21 mouse cellular contexts compared by ENCODE assay signal in genomic region chr1:180264389-180264788, GRCm38 (mm10). TPM values are rescaled to one million over a fixed set of nuclear protein-coding genes. Genes with fewer than 3 reads are reported as not detected.
DNase-seq lines count a peak whose midpoint lies in the region; ATAC-seq and TF ChIP-seq lines count a peak whose summit lies in the region.
"Had no signal": no experiment of that assay in that cellular context is flagged by ENCODE, and none has a peak within 500 bp of the region (broad histone marks: within the 10 kb centered on the region; RNA-seq: fewer than 3 reads in every experiment).

No protein-coding gene starts in this region.

- H3K36me3 ChIP-seq in heart, adult 2 months (ENCODE audit: control insufficient read depth, insufficient read depth, low read length), result no peaks in the 10 kb centered on the region
- H3K36me3 ChIP-seq in MEL (ENCODE audit: control insufficient read depth in 1 of 2, insufficient read depth in 2 of 2, low read length in 2 of 2), result peaks cover 0 to 47% of the 10 kb centered on the region in 2 experiments; a peak in 2 of 4 replicates
- no peaks in the 10 kb centered on the region for H3K36me3 ChIP-seq in liver, embryonic 14.5 days (replicated peaks; ENCODE audit: control insufficient read depth, insufficient read depth, low read depth)
- H3K36me3 ChIP-seq: embryonic facial prominence, embryonic 15.5 days; heart, embryonic 15.5 days; limb, embryonic 10.5 days; midbrain, embryonic 13.5 days had no signal

- no peak for TF ChIP-seq CTCF in heart, adult 2 months (IDR thresholded peaks at IDR 0.05)
- TF ChIP-seq CTCF in MEL (IDR thresholded peaks at IDR 0.05 in 2 of 3, conservative IDR thresholded peaks at IDR 0.05 in 1 of 3; ENCODE audit: control insufficient read depth in 1 of 3, insufficient read depth in 1 of 3, low read depth in 2 of 3, low read length in 3 of 3, poor library complexity in 1 of 3, severe bottlenecking in 1 of 3), result no peak
- TF ChIP-seq CTCF in liver, embryonic 14.5 days (IDR thresholded peaks at IDR 0.05; ENCODE audit: low read depth), result no peak

- intact Hi-C loops in heart, adult 2 months (cut with DNase I), result loop anchor here (2.0 kb wide), 1 partner anchor 220 kb away; no protein-coding TSS in a partner anchor

- no peak for ATAC-seq in liver, embryonic 14.5 days (ENCODE audit: insufficient read depth)
- ATAC-seq in megakaryocyte, adult 5-6 weeks (ENCODE audit: poor library complexity, severe bottlenecking), result no peak
- ATAC-seq: forebrain, postnatal 0 days; hindbrain, postnatal 0 days; midbrain, embryonic 13.5 days had no signal

- WGBS in heart, adult 2 months, result 67% methylated on average over 6 of the region's 6 CpGs
- 34% methylated on average over 6 of the region's 6 CpGs for WGBS in liver, embryonic 14.5 days (ENCODE audit: insufficient replicate concordance)

- no peak for DNase-seq in heart, adult 2 months
- no peak for DNase-seq in heart, adult 18-20 months
- DNase-seq in A20 (ENCODE audit: low read depth, low spot score), result peak; percentile 52
- peak; percentile 54 for DNase-seq in MEL (ENCODE audit: low read depth, low spot score)
- no peak for DNase-seq in liver, embryonic 14.5 days (ENCODE audit: low read depth in 3 of 3, low spot score in 3 of 3)
- DNase-seq in right cerebral cortex, postnatal 14 days, result no peak
- DNase-seq in cerebellum, postnatal 14 days, result no peak
- DNase-seq: adrenal gland, postnatal 10 days; cerebellum, adult 9-10 months; forebrain, postnatal 0 days; gastrocnemius, postnatal 14 days; kidney, adult 18-20 months; layer of hippocampus, adult 9-11 months; spleen, adult 18-20 months had no signal

- H3K4me1 ChIP-seq in heart, adult 2 months (ENCODE audit: control insufficient read depth, insufficient read depth, low read length), result peaks cover 9% of the 10 kb centered on the region
- peaks cover 14 to 42% of the 10 kb centered on the region in 2 experiments for H3K4me1 ChIP-seq in MEL (ENCODE audit: control insufficient read depth in 1 of 2, insufficient read depth in 2 of 2, low read length in 2 of 2)
- peaks cover 41 to 53% of the 10 kb centered on the region in 2 experiments for H3K4me1 ChIP-seq in liver, embryonic 14.5 days (replicated peaks; ENCODE audit: control insufficient read depth in 2 of 2, insufficient read depth in 2 of 2, low read length in 1 of 2)

- H3K27ac ChIP-seq in heart, adult 2 months, result peak overlapping the region; percentile 56; the same call in 1 of the 2 replicates
- H3K27ac ChIP-seq in MEL (ENCODE audit: control insufficient read depth, low read depth, low read length), result no peak overlapping the region
- H3K27ac ChIP-seq in liver, embryonic 14.5 days, result no peak overlapping the region
- H3K27ac ChIP-seq: embryonic facial prominence, embryonic 15.5 days; heart, embryonic 15.5 days; hindbrain, postnatal 0 days; midbrain, embryonic 13.5 days had no signal

- TF ChIP-seq RAD21 in MEL (IDR thresholded peaks at IDR 0.05; ENCODE audit: low read depth, low read length), result no peak

- H3K9me3 ChIP-seq in MEL (replicated peaks; ENCODE audit: insufficient read depth, low read length), result no peaks in the 10 kb centered on the region
- no peaks in the 10 kb centered on the region for H3K9me3 ChIP-seq in liver, embryonic 14.5 days (ENCODE audit: control insufficient read depth, low read length)
- H3K9me3 ChIP-seq: embryonic facial prominence, embryonic 15.5 days; heart, embryonic 15.5 days; limb, embryonic 10.5 days; megakaryocyte, embryonic 14.5 days; midbrain, embryonic 13.5 days had no signal

- no peak for TF ChIP-seq EP300 in heart, adult 2 months (IDR thresholded peaks at IDR 0.05; ENCODE audit: insufficient read depth, low read depth, low read length)
- TF ChIP-seq EP300 in MEL (IDR thresholded peaks at IDR 0.05; ENCODE audit: low read depth in 1 of 2, low read length in 2 of 2), result no peak; a peak in 1 of 4 replicates
- no peak for TF ChIP-seq EP300 in liver, embryonic 14.5 days (IDR thresholded peaks at IDR 0.05; ENCODE audit: low read depth)

- H3K79me2 ChIP-seq in heart, adult 2 months (replicated peaks; ENCODE audit: control insufficient read depth, insufficient read depth, low read length), result no peaks in the 10 kb centered on the region
- H3K79me2 ChIP-seq in MEL (ENCODE audit: control insufficient read depth, insufficient read depth, low read length, poor library complexity), result no peaks in the 10 kb centered on the region

- H3K4me2 ChIP-seq in liver, embryonic 14.5 days (ENCODE audit: low read depth), result peak overlapping the region; percentile 64
- H3K4me2 ChIP-seq: midbrain, embryonic 13.5 days had no signal

- H3K4me3 ChIP-seq in heart, adult 2 months, result no peak overlapping the region
- H3K4me3 ChIP-seq in MEL (ENCODE audit: control insufficient read depth in 1 of 2, insufficient read depth in 1 of 2, low read depth in 2 of 2, low read length in 2 of 2), result peak overlapping the region; percentile 12 to 44; a peak in 3 of 4 replicates
- no peak overlapping the region for H3K4me3 ChIP-seq in liver, embryonic 14.5 days (ENCODE audit: insufficient read depth in 1 of 2, low read depth in 2 of 2, low read length in 2 of 2)
- H3K4me3 ChIP-seq: midbrain, embryonic 13.5 days had no signal

- no peak overlapping the region for H3K9ac ChIP-seq in heart, adult 2 months (ENCODE audit: low read depth, low read length)
- no peak overlapping the region for H3K9ac ChIP-seq in MEL (ENCODE audit: control insufficient read depth, low read depth, low read length, poor library complexity, severe bottlenecking)
- H3K9ac ChIP-seq in liver, embryonic 14.5 days (replicated peaks), result no peak overlapping the region
- H3K9ac ChIP-seq: embryonic facial prominence, embryonic 15.5 days; forebrain, postnatal 0 days; heart, embryonic 15.5 days; midbrain, embryonic 13.5 days had no signal

- H3K27me3 ChIP-seq in heart, adult 2 months (ENCODE audit: control insufficient read depth, insufficient read depth, low read length), result no peaks in the 10 kb centered on the region
- H3K27me3 ChIP-seq in MEL (ENCODE audit: control insufficient read depth in 1 of 2, insufficient read depth in 2 of 2, low read length in 2 of 2), result no peaks in the 10 kb centered on the region
- no peaks in the 10 kb centered on the region for H3K27me3 ChIP-seq in liver, embryonic 14.5 days (ENCODE audit: control insufficient read depth, insufficient read depth, low read length)
- H3K27me3 ChIP-seq: embryonic facial prominence, embryonic 15.5 days; megakaryocyte, embryonic 14.5 days had no signal

- no peak for TF ChIP-seq POLR2A in heart, adult 2 months (IDR thresholded peaks at IDR 0.05; ENCODE audit: insufficient read depth, low read depth, low read length)
- TF ChIP-seq POLR2A in MEL (IDR thresholded peaks at IDR 0.05; ENCODE audit: control insufficient read depth in 1 of 2, insufficient read depth in 1 of 2, low read depth in 1 of 2, low read length in 2 of 2, poor library complexity in 1 of 2), result no peak

TF ChIP-seq in MEL, 35 proteins besides CTCF, POLR2A, EP300 and RAD21:
- no peak for TF ChIP-seq ZNF384 (IDR thresholded peaks at IDR 0.05; ENCODE audit: low read depth, low read length)
- peak; percentile 67 for TF ChIP-seq GATA1 (IDR thresholded peaks at IDR 0.05; ENCODE audit: low read depth, low read length)
TF ChIP-seq in MEL: peak in this region for 1.

RNA-seq across cellular contexts. Expression of gene Psen2, which starts 1.2 kb away (rescaled TPM):
- total RNA-seq in heart, adult 2 months (2021), result 10 to 100 TPM; 11.6 to 13.1 TPM
- polyA plus RNA-seq in heart, adult 2 months (2012; rRNA removed), result 30.5 and 35.8 TPM in 2 replicates
- 10 to 100 TPM; 12.1 to 16.3 TPM for total RNA-seq in heart, adult 18-20 months (2021)
- total RNA-seq in MEL (2012; rRNA removed), result 37.0 and 39.2 TPM in 2 replicates
- polyA plus RNA-seq in MEL (2012; ENCODE audit: insufficient read depth in 1 of 2, insufficient read length in 2 of 2, low read depth in 1 of 2, low replicate concordance in 2 of 2, missing spikeins in 1 of 2), result 10 to 100 TPM in 1 of 2 experiments, not detected in 1; 35.0 TPM
- 15.9 and 18.2 TPM in 2 replicates for polyA plus RNA-seq in liver, embryonic 14.5 days (2012; rRNA removed)
- polyA plus RNA-seq in liver, embryonic 14.5 days (2014; fragmentation: Nextera tagmentation; extraction: Ambion mirVana), result 19.9 and 21.7 TPM in 2 replicates
- 14.0 and 17.3 TPM in 2 replicates for total RNA-seq in megakaryocyte, adult 5-6 weeks (2015)
- 13.6 and 18.9 TPM in 2 replicates for total RNA-seq in megakaryocyte, adult 5-6 weeks (2017)

Comparison
In these comparisons a context has a peak if more than half of its experiments do, and no peak if none do; other contexts are left out.
1. DNase-seq: peak in A20 (single experiment) and MEL (single experiment); none in heart, adult 2 months (0 of 2), heart, adult 18-20 months (0 of 2), liver, embryonic 14.5 days (0 of 3), right cerebral cortex, postnatal 14 days (single experiment) and cerebellum, postnatal 14 days (0 of 2).
2. H3K4me3 ChIP-seq: peak in MEL (2 of 2); none in heart, adult 2 months (single experiment) and liver, embryonic 14.5 days (0 of 2).